Mouse (Mus musculus) forebrain, embryonic 16.5 days (tissue): ENCODE measurements around the gene Tmem115. TPM values are rescaled to one million over a fixed set of nuclear protein-coding genes. Genes with fewer than 3 reads are reported as not detected.
A peak's percentile ranks its signal among the peaks of the same experiment; 100 is the strongest.

ENCODE experiments used
- ATAC-seq: fragments of 200-750 bp; cut with Nextera tagmentation; 2 replicates; pipeline ENCODE4 v1.8.0; 2017; ENCODE audit warnings: mild to moderate bottlenecking, moderate library complexity
- H3K27ac ChIP-seq: fragments of 300-500 bp; sonication (generic); 2 replicates; pipeline ENCODE4 v1.5.1; 2014; ENCODE audit warnings: low read length, control low read depth
- H3K27me3 ChIP-seq: fragments of 300-500 bp; sonication (generic); replicated peaks from 2 replicates; pipeline ENCODE4 v1.6.1; 2014; ENCODE audit warnings: low read length; ENCODE audit not compliant: control insufficient read depth, insufficient read depth
- H3K36me3 ChIP-seq: fragments of 300-500 bp; sonication (generic); 2 replicates; pipeline ENCODE4 v1.6.1; 2014; ENCODE audit not compliant: control insufficient read depth, insufficient read depth
- H3K4me1 ChIP-seq: fragments of 300-500 bp; sonication (generic); replicated peaks from 2 replicates; pipeline ENCODE4 v1.6.1; 2014; ENCODE audit warnings: low read length; ENCODE audit not compliant: control insufficient read depth, insufficient read depth
- H3K4me2 ChIP-seq: fragments of 300-500 bp; sonication (generic); 2 replicates; pipeline ENCODE4 v1.6.1; 2014; ENCODE audit warnings: mild to moderate bottlenecking, low read length, control low read depth
- H3K4me3 ChIP-seq: fragments of 300-500 bp; sonication (generic); replicated peaks from 2 replicates; pipeline ENCODE4 v1.5.1; 2014; ENCODE audit warnings: mild to moderate bottlenecking, low read length, control low read depth
- H3K9ac ChIP-seq: fragments of 300-500 bp; sonication (generic); replicated peaks from 2 replicates; pipeline ENCODE4 v1.6.1; 2014; ENCODE audit warnings: low read depth, low read length, control low read depth
- H3K9me3 ChIP-seq: fragments of 300-500 bp; sonication (generic); 2 replicates; pipeline ENCODE4 v1.6.1; 2016; ENCODE audit warnings: low read length; ENCODE audit not compliant: control insufficient read depth
- WGBS: fragments of 180-500 bp; shearing (Covaris S2); extraction: QIAGEN DNeasy Blood & Tissue Kit; methylation state at CpG from one replicate; pipeline ENCODE4 v1.1.7; 2014; 5-methylcytosine and 5-hydroxymethylcytosine counted together
- polyA plus RNA-seq: library from polyadenylated mRNA; unstranded; fragments of >200 nt; fragmentation: Nextera tagmentation; extraction: Ambion mirVana; gene quantifications from 2 replicates; pipeline ENCODE4 v1.2.1, GENCODE M21; 2015

Gene Tmem115
- 41.9 and 44.5 TPM in 2 replicates for polyA plus RNA-seq

- H3K27ac ChIP-seq, result 0 out of 2 replicates have a peak within 1 kb of the TSS, but pooled peaks have one; percentile 36
- peaks cover 7% of the 10 kb centered on the region for H3K36me3 ChIP-seq
- H3K4me2 ChIP-seq, result peak within 1 kb of the TSS; percentile 97
- H3K27me3 ChIP-seq, result no peaks in the 10 kb centered on the region
- H3K9me3 ChIP-seq, result no peaks in the 10 kb centered on the region
- peak within 1 kb of the TSS; percentile 87 for H3K4me3 ChIP-seq
- peak; percentile 99 for ATAC-seq
- H3K9ac ChIP-seq, result peak within 1 kb of the TSS; percentile 83
- under 1% methylated on average over 48 of the region's 48 CpGs for WGBS
- peaks cover 44% of the 10 kb centered on the region for H3K4me1 ChIP-seq
Observed at GRCm38 (mm10) chr9:107533791-107534407, at the start of gene Tmem115. TSS of gene Tmem115 (plus strand) at chr9:107533945.

- Histone ChIP-seq H3K4me2 (no peak overlapping the region), H3K36me3 (no peaks in the 10 kb centered on the region), H3K9ac (peak overlapping the region; percentile 3; the same call in 1 of the 2 replicates), H3K4me3 (no peak overlapping the region), H3K27ac (peak overlapping the region; percentile 83), H3K9me3 (no peaks in the 10 kb centered on the region), H3K4me1 (peaks cover 53% of the 10 kb centered on the region), H3K27me3 (no peaks in the 10 kb centered on the region)
- WGBS, result 10% methylated on average over 17 of the region's 17 CpGs
- peak; percentile 91 for ATAC-seq
Observed at GRCm38 (mm10) chr9:107484302-107484701, 49.4 kb upstream of the Tmem115 start.

GRCm38 (mm10) chr9:107484766-107485165 is 49.0 kb upstream of the Tmem115 start:
- WGBS, result 57% methylated on average over 6 of the region's 6 CpGs
- no peak overlapping the region for H3K4me3 ChIP-seq
- no peak; the same call in 1 of the 2 replicates for ATAC-seq
- peak overlapping the region; percentile 3; the same call in 1 of the 2 replicates for H3K9ac ChIP-seq
- no peaks in the 10 kb centered on the region for H3K27me3 ChIP-seq
- H3K9me3 ChIP-seq, result no peaks in the 10 kb centered on the region
- peaks cover 49% of the 10 kb centered on the region for H3K4me1 ChIP-seq
- no peaks in the 10 kb centered on the region for H3K36me3 ChIP-seq
- no peak overlapping the region for H3K4me2 ChIP-seq
- peak overlapping the region; percentile 83 for H3K27ac ChIP-seq

GRCm38 (mm10) chr9:107486086-107486485 is 47.7 kb upstream of the Tmem115 start:
- Histone ChIP-seq H3K4me2 (no peak overlapping the region), H3K9ac (no peak overlapping the region), H3K27me3 (no peaks in the 10 kb centered on the region), H3K9me3 (no peaks in the 10 kb centered on the region), H3K4me3 (no peak overlapping the region), H3K27ac (peak overlapping the region; percentile 30), H3K36me3 (no peaks in the 10 kb centered on the region), H3K4me1 (peaks cover 35% of the 10 kb centered on the region)
- 6% methylated on average over 10 of the region's 10 CpGs for WGBS
- ATAC-seq, result peak; percentile 27

- H3K27me3 ChIP-seq, result no peaks in the 10 kb centered on the region
- H3K36me3 ChIP-seq, result no peaks in the 10 kb centered on the region
- no peak overlapping the region for H3K4me2 ChIP-seq
- no peak for ATAC-seq
- no peak overlapping the region for H3K9ac ChIP-seq
- H3K4me1 ChIP-seq, result peaks cover 30% of the 10 kb centered on the region
- no peak overlapping the region for H3K4me3 ChIP-seq
- no peaks in the 10 kb centered on the region for H3K9me3 ChIP-seq
- 68% methylated on average over 6 of the region's 6 CpGs for WGBS
- no peak overlapping the region; the same call in 1 of the 2 replicates for H3K27ac ChIP-seq
Observed at GRCm38 (mm10) chr9:107486507-107487225, 47.1 kb upstream of the Tmem115 start.

GRCm38 (mm10) chr9:107490146-107490545 is 43.6 kb upstream of the Tmem115 start:
- Histone ChIP-seq H3K9me3 (no peaks in the 10 kb centered on the region), H3K27ac (no peak overlapping the region), H3K27me3 (no peaks in the 10 kb centered on the region), H3K9ac (no peak overlapping the region), H3K36me3 (no peaks in the 10 kb centered on the region), H3K4me2 (no peak overlapping the region), H3K4me1 (peaks cover 17% of the 10 kb centered on the region), H3K4me3 (no peak overlapping the region)
- 29% methylated on average over 8 of the region's 8 CpGs for WGBS
- no peak for ATAC-seq

- 81% methylated on average over 6 of the region's 6 CpGs for WGBS
- Histone ChIP-seq H3K27me3 (no peaks in the 10 kb centered on the region), H3K4me1 (peaks cover 12% of the 10 kb centered on the region), H3K9ac (no peak overlapping the region), H3K27ac (no peak overlapping the region), H3K36me3 (no peaks in the 10 kb centered on the region), H3K9me3 (no peaks in the 10 kb centered on the region), H3K4me2 (no peak overlapping the region), H3K4me3 (no peak overlapping the region)
- no peak for ATAC-seq
Observed at GRCm38 (mm10) chr9:107490625-107491024, 43.1 kb upstream of the Tmem115 start.

GRCm38 (mm10) chr9:107493511-107493910 is 40.2 kb upstream of the Tmem115 start:
- no peak for ATAC-seq
- H3K9me3 ChIP-seq, result no peaks in the 10 kb centered on the region
- H3K9ac ChIP-seq, result no peak overlapping the region
- no peak overlapping the region for H3K4me3 ChIP-seq
- 70% methylated on average over 1 of the region's 1 CpGs for WGBS
- H3K4me1 ChIP-seq, result peaks cover 2% of the 10 kb centered on the region; the same call in 1 of the 2 replicates
- H3K36me3 ChIP-seq, result no peaks in the 10 kb centered on the region
- H3K4me2 ChIP-seq, result no peak overlapping the region
- H3K27me3 ChIP-seq, result no peaks in the 10 kb centered on the region
- H3K27ac ChIP-seq, result no peak overlapping the region

GRCm38 (mm10) chr9:107494238-107494637 is 39.5 kb upstream of the Tmem115 start:
- H3K9me3 ChIP-seq, result no peaks in the 10 kb centered on the region
- H3K36me3 ChIP-seq, result no peaks in the 10 kb centered on the region
- no peak overlapping the region for H3K9ac ChIP-seq
- H3K4me2 ChIP-seq, result no peak overlapping the region
- 26% methylated on average over 12 of the region's 12 CpGs for WGBS
- peaks cover 2% of the 10 kb centered on the region; the same call in 1 of the 2 replicates for H3K4me1 ChIP-seq
- H3K27me3 ChIP-seq, result no peaks in the 10 kb centered on the region
- no peak overlapping the region for H3K27ac ChIP-seq
- H3K4me3 ChIP-seq, result no peak overlapping the region
- no peak for ATAC-seq
